Mouse (Mus musculus) lung, postnatal 0 days (tissue): Measurements from ENCODE around the gene Map3k4. TPM values are rescaled to one million over a fixed set of nuclear protein-coding genes. Genes with fewer than 3 reads are reported as not detected.
A peak's percentile ranks its signal among the peaks of the same experiment; 100 is the strongest.
"Not testable (repeated sequence)": the region's sequence is repeated elsewhere in the genome, so short reads cannot be mapped to it uniquely, and the experiment has no call there.

Experiments used
- ATAC-seq: fragments of 200-750 bp; cut with Nextera tagmentation; 2 replicates; pipeline ENCODE4 v1.8.0; 2017; ENCODE audit warnings: moderate library complexity
- DNase-seq: peaks from one replicate; pipeline ENCODE4 v3.0.0-alpha.2; 2016; ENCODE audit warnings: low spot score
- H3K27ac ChIP-seq: fragments of 300-500 bp; sonication (generic); 2 replicates; pipeline ENCODE4 v1.5.1; 2014; ENCODE audit warnings: antibody characterized with exemption, mild to moderate bottlenecking, low read length, mixed read lengths
- H3K27me3 ChIP-seq: fragments of 300-500 bp; sonication (generic); replicated peaks from 2 replicates; pipeline ENCODE4 v1.6.1; 2014; ENCODE audit warnings: low read length, mixed read lengths; ENCODE audit not compliant: insufficient read depth
- H3K36me3 ChIP-seq: fragments of 300-500 bp; sonication (generic); 2 replicates; pipeline ENCODE4 v1.6.1; 2014; ENCODE audit warnings: low read length, mixed read lengths; ENCODE audit not compliant: insufficient read depth
- H3K4me1 ChIP-seq: fragments of 300-500 bp; sonication (generic); 2 replicates; pipeline ENCODE4 v1.6.1; 2014; ENCODE audit warnings: antibody characterized with exemption, low read depth, low read length, mixed read lengths; ENCODE audit not compliant: insufficient read depth
- H3K4me2 ChIP-seq: fragments of 300-500 bp; sonication (generic); replicated peaks from 2 replicates; pipeline ENCODE4 v1.6.1; 2014; ENCODE audit warnings: low read depth, mild to moderate bottlenecking, low read length, moderate library complexity, mixed read lengths
- H3K4me3 ChIP-seq: fragments of 300-500 bp; sonication (generic); 2 replicates; pipeline ENCODE4 v1.5.1; 2014; ENCODE audit warnings: low read depth, low read length
- H3K9ac ChIP-seq: fragments of 300-500 bp; sonication (generic); replicated peaks from 2 replicates; pipeline ENCODE4 v1.6.1; 2014; ENCODE audit warnings: low read depth, mild to moderate bottlenecking
- H3K9me3 ChIP-seq: fragments of 300-500 bp; sonication (generic); 2 replicates; pipeline ENCODE4 v1.6.1; 2016; ENCODE audit warnings: low read length, mixed read lengths
- CTCF ChIP-seq: IDR thresholded peaks from 2 replicates; pipeline ENCODE4 v1.5.1; 2016; ENCODE audit warnings: antibody characterized with exemption, mild to moderate bottlenecking
- EP300 ChIP-seq: IDR thresholded peaks from 2 replicates; pipeline ENCODE4 v1.6.1; 2016; ENCODE audit warnings: antibody characterized with exemption, mild to moderate bottlenecking, control low read depth
- WGBS: fragments of 180-500 bp; shearing (Covaris S2); extraction: QIAGEN DNeasy Blood & Tissue Kit; methylation state at CpG from one replicate; pipeline ENCODE4 v1.1.7; 2014; 5-methylcytosine and 5-hydroxymethylcytosine counted together
- polyA plus RNA-seq: library from polyadenylated mRNA; unstranded; fragments of >200 nt; fragmentation: Nextera tagmentation; extraction: Ambion mirVana; gene quantifications from 2 replicates; pipeline ENCODE4 v1.2.1, GENCODE M21; 2015

The Map3k4 gene
- polyA plus RNA-seq, 1 experiment from 2014 or later: 32.5 TPM

DNA sequence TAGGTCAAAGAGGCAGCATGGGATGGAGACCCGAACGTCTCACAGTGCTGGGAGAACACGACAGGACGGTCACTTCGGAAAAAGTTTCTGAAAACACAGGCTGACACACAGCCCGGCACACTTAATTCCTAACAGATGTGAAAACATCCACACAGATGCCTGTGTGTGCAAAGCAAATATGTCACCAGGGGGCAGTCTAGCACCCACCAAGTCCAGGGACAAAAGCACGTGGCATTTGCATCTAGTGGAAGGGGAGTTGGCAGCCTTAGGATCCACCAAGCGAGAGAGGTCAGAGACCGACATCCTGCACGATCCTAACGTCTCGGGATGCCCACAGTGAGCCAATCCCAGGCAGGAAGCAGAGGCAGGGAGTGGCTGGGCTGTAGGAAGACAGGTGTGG, 92.0 kb downstream of the Map3k4 start:
- DNase-seq: peak; percentile 74
- 46% methylated on average over 12 of the region's 12 CpGs for WGBS
- H3K4me2 ChIP-seq: no peak overlapping the region
- no peaks in the 10 kb centered on the region for H3K4me1 ChIP-seq
- peak; percentile 78 for TF ChIP-seq CTCF
- no peak for TF ChIP-seq EP300
- no peaks in the 10 kb centered on the region for H3K27me3 ChIP-seq
- H3K4me3 ChIP-seq: no peak overlapping the region
- no peaks in the 10 kb centered on the region for H3K9me3 ChIP-seq
- no peak overlapping the region for H3K27ac ChIP-seq
- ATAC-seq: no peak
- H3K9ac ChIP-seq: no peak overlapping the region
- peaks cover 11% of the 10 kb centered on the region; the same call in 1 of the 2 replicates for H3K36me3 ChIP-seq

DNA sequence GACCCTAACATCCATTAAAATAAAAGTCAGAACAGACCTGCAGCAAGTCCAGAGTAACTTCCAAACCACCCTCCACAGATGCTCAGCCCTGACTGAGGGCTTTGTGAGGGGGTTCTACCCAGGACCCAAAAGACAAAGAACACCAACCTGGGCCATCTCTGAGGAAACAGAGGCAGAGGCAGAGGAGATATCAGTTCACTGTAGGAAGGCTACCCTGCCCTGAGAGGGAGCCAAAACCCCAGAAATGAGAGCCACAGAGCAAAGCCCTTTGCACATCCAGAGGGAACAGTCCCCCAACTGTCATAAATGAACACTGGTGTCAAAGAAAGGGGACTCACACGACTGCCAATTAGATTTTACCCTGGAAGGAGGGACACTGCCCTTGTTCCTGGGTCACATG, 93.4 kb downstream of the Map3k4 start:
- TF ChIP-seq EP300 (no peak), CTCF (peak; percentile 31)
- 35% methylated on average over 1 of the region's 1 CpGs for WGBS
- Histone ChIP-seq H3K4me1 (no peaks in the 10 kb centered on the region), H3K9me3 (no peaks in the 10 kb centered on the region), H3K9ac (no peak overlapping the region), H3K27me3 (no peaks in the 10 kb centered on the region), H3K4me3 (no peak overlapping the region), H3K4me2 (no peak overlapping the region), H3K27ac (no peak overlapping the region), H3K36me3 (peaks cover 13% of the 10 kb centered on the region; the same call in 1 of the 2 replicates)
- ATAC-seq: no peak
- DNase-seq: no peak

DNA sequence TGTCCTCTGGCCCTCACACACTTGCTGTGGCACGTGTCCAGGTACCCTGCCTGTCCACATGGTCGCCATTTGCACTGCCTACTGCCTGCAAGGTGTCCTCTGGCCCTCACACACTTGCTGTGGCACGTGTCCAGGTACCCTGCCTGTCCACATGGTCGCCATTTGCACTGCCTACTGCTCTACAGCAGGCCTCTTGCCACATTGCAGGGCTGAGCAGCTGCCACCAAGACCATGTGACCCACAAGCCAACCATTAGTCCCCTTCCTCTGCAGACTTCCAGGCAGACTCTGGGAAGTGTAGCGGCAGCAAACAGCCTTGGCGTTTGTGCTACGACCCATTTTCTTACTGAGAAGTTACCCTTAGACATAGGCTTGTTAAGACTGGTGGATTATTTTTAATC, 94.0 kb downstream of the Map3k4 start:
- not testable (repeated sequence) for DNase-seq

DNA sequence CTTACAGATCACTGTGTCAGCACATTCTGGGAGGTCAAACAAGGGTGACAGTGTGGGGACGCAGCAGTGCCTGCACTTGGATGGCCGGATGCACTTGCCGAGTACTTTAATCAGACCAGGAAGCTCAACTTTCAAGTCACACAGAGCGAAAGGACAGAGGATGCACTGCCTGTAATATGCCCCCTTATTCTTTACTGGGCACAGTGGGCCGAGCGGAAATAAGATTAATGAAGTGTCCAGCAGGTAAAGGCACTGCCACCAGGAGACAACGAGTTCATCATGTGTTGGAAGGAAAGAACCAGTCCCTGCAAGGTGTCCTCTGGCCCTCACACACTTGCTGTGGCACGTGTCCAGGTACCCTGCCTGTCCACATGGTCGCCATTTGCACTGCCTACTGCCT, 94.5 kb downstream of the Map3k4 start:
- no peak overlapping the region for H3K4me3 ChIP-seq
- H3K27ac ChIP-seq: no peak overlapping the region
- no peak for TF ChIP-seq CTCF
- no peak for TF ChIP-seq EP300
- H3K27me3 ChIP-seq: no peaks in the 10 kb centered on the region
- WGBS: 76% methylated on average over 7 of the region's 9 CpGs
- H3K4me2 ChIP-seq: no peak overlapping the region
- DNase-seq (no peak), ATAC-seq (0 out of 2 replicates have a peak, but pooled peaks have one; percentile 5)
- H3K4me1 ChIP-seq: no peaks in the 10 kb centered on the region
- H3K9ac ChIP-seq: no peak overlapping the region
- H3K36me3 ChIP-seq: peaks cover 13% of the 10 kb centered on the region; the same call in 1 of the 2 replicates
- H3K9me3 ChIP-seq: no peaks in the 10 kb centered on the region

More for the DNA sequence above, 94.0 kb downstream of the Map3k4 start:
- H3K36me3 ChIP-seq: peaks cover 13% of the 10 kb centered on the region; the same call in 1 of the 2 replicates
- not testable (repeated sequence) for ATAC-seq, H3K4me2 ChIP-seq, H3K9me3 ChIP-seq, H3K27ac ChIP-seq, H3K27me3 ChIP-seq, H3K4me1 ChIP-seq, H3K9ac ChIP-seq, H3K4me3 ChIP-seq
- WGBS: 78% methylated on average over 5 of the region's 7 CpGs

DNA sequence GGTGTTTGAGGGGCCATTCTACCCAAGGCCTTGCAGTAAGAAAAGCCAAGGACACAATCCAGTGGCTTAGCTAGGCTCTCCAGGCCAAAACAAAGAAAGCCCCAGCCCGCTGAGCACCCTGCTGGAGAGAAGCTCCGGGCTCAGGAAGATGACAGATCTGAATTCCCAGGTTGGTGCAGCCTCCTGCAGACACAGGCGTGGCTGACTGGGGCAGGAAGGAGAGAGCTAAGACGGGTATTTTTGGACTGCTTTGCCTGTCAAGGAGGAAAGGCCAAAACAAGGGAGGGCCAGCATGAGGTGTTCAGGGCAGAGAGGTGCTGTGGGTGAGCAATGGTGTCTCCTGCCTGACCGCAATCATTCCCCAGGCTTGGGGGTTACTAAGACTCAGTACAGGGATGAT, 94.9 kb downstream of the Map3k4 start:
- H3K4me1 ChIP-seq: no peaks in the 10 kb centered on the region
- 57% methylated on average over 5 of the region's 5 CpGs for WGBS
- no peaks in the 10 kb centered on the region for H3K27me3 ChIP-seq
- no peak overlapping the region for H3K4me3 ChIP-seq
- peaks cover 13% of the 10 kb centered on the region; the same call in 1 of the 2 replicates for H3K36me3 ChIP-seq
- H3K27ac ChIP-seq: no peak overlapping the region
- no peak overlapping the region for H3K9ac ChIP-seq
- ATAC-seq (no peak), DNase-seq (no peak)
- TF ChIP-seq CTCF (no peak), EP300 (no peak)
- no peaks in the 10 kb centered on the region for H3K9me3 ChIP-seq
- H3K4me2 ChIP-seq: no peak overlapping the region

DNA sequence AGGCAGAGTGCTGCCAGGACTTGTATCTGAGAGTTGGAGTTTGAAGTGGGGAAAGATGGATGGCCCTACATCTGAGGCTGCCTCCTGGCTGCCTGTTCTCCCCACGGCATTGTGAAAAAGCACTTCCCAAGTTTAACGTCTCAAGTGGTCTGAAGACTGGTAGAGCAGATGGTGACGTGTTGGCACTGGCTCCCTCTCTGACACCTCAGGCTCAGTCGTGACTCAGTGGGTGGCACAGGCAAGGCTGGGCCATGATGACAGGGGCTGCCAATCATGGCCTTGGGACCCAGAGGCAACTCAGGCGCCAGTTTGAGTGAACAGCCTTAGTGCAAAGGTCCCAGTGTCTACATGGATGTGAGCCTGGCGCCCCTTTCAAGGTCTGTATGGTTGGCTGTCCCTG, 96.7 kb downstream of the Map3k4 start:
- Histone ChIP-seq H3K4me3 (no peak overlapping the region), H3K4me2 (no peak overlapping the region), H3K27me3 (no peaks in the 10 kb centered on the region), H3K36me3 (peaks cover 12% of the 10 kb centered on the region), H3K27ac (no peak overlapping the region), H3K9ac (no peak overlapping the region), H3K4me1 (no peaks in the 10 kb centered on the region), H3K9me3 (no peaks in the 10 kb centered on the region)
- DNase-seq (no peak), ATAC-seq (peak; percentile 11; the same call in 1 of the 2 replicates)
- WGBS: 36% methylated on average over 6 of the region's 6 CpGs
- TF ChIP-seq CTCF (no peak), EP300 (no peak)

DNA sequence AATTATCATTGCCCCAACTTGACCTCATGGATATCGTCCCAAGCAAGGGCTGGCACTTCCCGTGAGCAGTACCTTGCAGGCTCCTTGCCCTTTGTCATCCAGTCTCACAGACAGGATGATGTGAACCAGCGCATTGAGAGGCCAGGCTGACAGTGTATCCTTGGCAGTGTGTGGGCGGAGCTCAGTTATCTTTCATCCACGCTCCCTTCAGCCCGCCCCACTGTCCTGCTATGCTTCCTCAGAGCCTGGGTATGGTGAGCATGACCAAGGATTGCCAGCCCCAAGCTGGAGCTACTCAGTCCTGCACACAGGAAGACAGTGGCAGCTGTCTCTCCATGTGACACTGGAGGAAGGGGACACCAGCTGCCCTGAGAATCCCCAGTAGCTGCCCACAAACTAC, 102.4 kb downstream of the Map3k4 start:
- Histone ChIP-seq H3K4me1 (no peaks in the 10 kb centered on the region), H3K9me3 (no peaks in the 10 kb centered on the region), H3K4me2 (no peak overlapping the region), H3K27me3 (no peaks in the 10 kb centered on the region), H3K4me3 (no peak overlapping the region), H3K27ac (no peak overlapping the region), H3K36me3 (peaks cover 10% of the 10 kb centered on the region), H3K9ac (no peak overlapping the region)
- no peak for ATAC-seq
- no peak for TF ChIP-seq CTCF
- no peak for TF ChIP-seq EP300
- DNase-seq: no peak
- 68% methylated on average over 6 of the region's 6 CpGs for WGBS
